Mouse (Mus musculus) embryonic facial prominence, embryonic 11.5 days (tissue): ENCODE results near the gene Tmem212. TPM values are rescaled to one million over a fixed set of nuclear protein-coding genes. Genes with fewer than 3 reads are reported as not detected.

Experiments used
- ATAC-seq: fragments of 200-750 bp; cut with Nextera tagmentation; replicated peaks from 2 replicates; pipeline ENCODE4 v1.8.0; 2017; ENCODE audit warnings: low read depth; ENCODE audit not compliant: insufficient number of reproducible peaks, low FRiP score, low TSS enrichment
- DNase-seq: peaks from one replicate; pipeline ENCODE4 v3.0.0-alpha.2; 2015; ENCODE audit warnings: low spot score
- H3K27ac ChIP-seq: fragments of 300-500 bp; sonication (generic); replicated peaks from 2 replicates; pipeline ENCODE4 v1.5.1; 2014; ENCODE audit warnings: mild to moderate bottlenecking, low read depth, low read length, control low read depth
- H3K27me3 ChIP-seq: fragments of 300-500 bp; sonication (generic); 2 replicates; pipeline ENCODE4 v1.6.1; 2014; ENCODE audit warnings: mild to moderate bottlenecking, low read length, moderate library complexity, mixed read lengths; ENCODE audit not compliant: control insufficient read depth, insufficient read depth
- H3K36me3 ChIP-seq: fragments of 300-500 bp; sonication (generic); replicated peaks from 2 replicates; pipeline ENCODE4 v1.6.1; 2014; ENCODE audit warnings: low read depth, mild to moderate bottlenecking, low read length, moderate library complexity, mixed read lengths; ENCODE audit not compliant: control insufficient read depth, insufficient read depth
- H3K4me1 ChIP-seq: fragments of 300-500 bp; sonication (generic); 2 replicates; pipeline ENCODE4 v1.6.1; 2014; ENCODE audit warnings: low read length, mixed read lengths; ENCODE audit not compliant: control insufficient read depth, insufficient read depth
- H3K4me2 ChIP-seq: fragments of 300-500 bp; sonication (generic); 2 replicates; pipeline ENCODE4 v1.6.1; 2014; ENCODE audit warnings: low read depth, mild to moderate bottlenecking, control low read depth, low read length, moderate library complexity
- H3K4me3 ChIP-seq: fragments of 300-500 bp; sonication (generic); 2 replicates; pipeline ENCODE4 v1.5.1; 2014; ENCODE audit warnings: low read depth, low read length, control low read depth
- H3K9ac ChIP-seq: fragments of 300-500 bp; sonication (generic); replicated peaks from 2 replicates; pipeline ENCODE4 v1.6.1; 2014; ENCODE audit warnings: mild to moderate bottlenecking, control low read depth, low read length
- H3K9me3 ChIP-seq: fragments of 300-500 bp; sonication (generic); replicated peaks from 2 replicates; pipeline ENCODE4 v1.6.1; 2016; ENCODE audit warnings: mild to moderate bottlenecking, low read length, inconsistent platforms, mixed read lengths; ENCODE audit not compliant: control insufficient read depth
- WGBS: fragments of 180-500 bp; shearing (Covaris S2); extraction: QIAGEN DNeasy Blood & Tissue Kit; methylation state at CpG from one replicate; pipeline ENCODE4 v1.1.7; 2014; 5-methylcytosine and 5-hydroxymethylcytosine counted together
- polyA plus RNA-seq: library from polyadenylated mRNA; unstranded; fragments of >200 nt; fragmentation: Nextera tagmentation; extraction: Ambion mirVana; gene quantifications from 2 replicates; pipeline ENCODE4 v1.2.1, GENCODE M21; 2014

Gene Tmem212
- polyA plus RNA-seq, 1 experiment from 2014 or later, result not detected

DNA sequence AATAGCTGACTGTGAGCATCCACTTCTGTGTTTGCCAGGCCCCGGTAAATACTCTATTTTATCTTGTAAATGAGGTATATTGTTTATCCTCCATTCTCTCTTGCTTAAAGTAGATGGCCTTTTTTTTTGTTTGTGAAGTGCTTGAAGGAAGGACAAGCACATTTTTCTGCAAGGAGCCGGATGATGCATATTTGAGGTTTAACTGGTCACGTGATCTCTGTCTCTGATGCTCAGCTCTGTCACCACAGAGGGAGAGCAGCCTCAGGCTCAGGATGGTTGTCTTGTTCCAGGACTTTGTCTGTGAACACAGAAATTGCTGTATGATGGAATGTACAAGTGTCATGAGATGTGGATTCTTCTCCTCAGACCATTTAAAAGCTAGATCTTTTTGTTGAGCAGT is 28.4 kb downstream of the Tmem212 start:
- Histone ChIP-seq H3K27ac (no peak overlapping the region), H3K4me3 (no peak overlapping the region), H3K9ac (no peak overlapping the region), H3K27me3 (no peaks in the 10 kb centered on the region), H3K4me2 (no peak overlapping the region), H3K4me1 (no peaks in the 10 kb centered on the region), H3K36me3 (no peaks in the 10 kb centered on the region), H3K9me3 (no peaks in the 10 kb centered on the region)
- WGBS, result 71% methylated on average over 3 of the region's 3 CpGs
- no peak for ATAC-seq
- DNase-seq, result peak; percentile 20

DNA sequence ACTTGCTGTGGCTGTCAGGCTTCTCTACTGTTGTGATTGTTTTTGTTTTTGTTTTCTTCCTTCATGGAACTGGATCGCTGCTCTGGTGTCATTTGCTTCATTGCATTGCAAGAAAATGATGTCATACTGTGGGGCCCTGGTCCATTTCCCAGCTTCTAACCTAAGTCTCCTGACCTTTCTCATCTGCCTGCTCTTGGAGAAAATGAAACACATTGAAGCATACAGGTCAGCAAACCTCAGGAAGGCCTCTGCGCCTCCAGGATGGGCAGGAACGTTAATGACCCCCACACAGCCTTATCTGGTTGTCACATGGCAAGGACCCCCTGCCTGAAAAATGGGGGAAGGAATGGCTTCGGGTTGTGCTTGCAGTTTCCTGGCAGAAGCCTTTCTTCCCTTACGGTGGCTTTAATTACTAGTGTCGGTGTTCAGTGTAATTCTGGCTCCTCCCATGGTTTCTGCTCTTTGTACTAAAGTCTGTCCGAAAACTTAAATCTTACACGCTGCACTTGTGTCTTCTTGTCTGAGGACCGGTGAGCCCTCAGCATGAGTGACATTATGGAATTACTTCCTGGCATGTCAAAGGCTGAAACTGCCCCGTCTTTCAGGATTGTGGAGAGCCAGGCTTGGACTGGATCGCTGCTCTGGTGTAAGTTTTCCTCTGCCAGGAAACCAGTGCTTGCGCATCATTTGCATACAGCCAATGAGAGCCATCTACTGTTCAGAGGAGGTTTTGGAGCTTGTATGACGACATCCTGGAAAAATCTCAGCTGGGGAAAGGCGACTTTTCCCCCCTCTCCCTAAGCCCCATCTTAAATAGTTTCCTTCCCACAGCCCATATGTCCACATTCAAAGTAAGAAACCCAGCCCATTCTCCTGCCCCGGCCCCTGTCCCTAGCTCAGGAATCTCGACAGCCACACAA is 33.1 kb downstream of the Tmem212 start:
- Histone ChIP-seq H3K4me3 (no peak overlapping the region), H3K4me2 (peak overlapping the region; percentile 22), H3K9ac (peak overlapping the region; percentile 1), H3K4me1 (no peaks in the 10 kb centered on the region; the same call in 1 of the 2 replicates), H3K27ac (peak overlapping the region; percentile 64), H3K36me3 (no peaks in the 10 kb centered on the region), H3K9me3 (no peaks in the 10 kb centered on the region), H3K27me3 (no peaks in the 10 kb centered on the region)
- peak; percentile 91 for DNase-seq
- ATAC-seq, result peak; percentile 91
- 4% methylated on average over 16 of the region's 16 CpGs for WGBS

DNA sequence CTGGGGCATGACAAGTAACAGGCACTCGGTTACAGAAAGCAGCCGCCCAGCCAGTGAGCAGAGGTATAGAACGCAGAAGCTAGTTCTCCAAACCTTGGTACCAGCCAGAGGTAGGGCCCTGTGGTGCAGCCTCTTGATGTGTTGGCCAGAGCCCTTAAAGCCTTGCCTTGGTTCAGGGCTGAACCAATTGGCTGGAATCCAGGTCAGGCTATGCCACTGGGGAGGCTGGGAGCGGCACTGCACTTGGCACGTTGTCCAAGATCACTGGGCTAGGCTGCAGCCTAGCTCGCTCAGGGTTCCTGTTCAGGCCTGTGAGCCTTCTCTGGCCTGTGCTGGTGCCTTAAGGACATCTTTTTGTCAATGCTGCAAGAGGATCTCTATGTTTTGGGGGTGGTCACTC is 34.6 kb downstream of the Tmem212 start:
- Histone ChIP-seq H3K4me2 (no peak overlapping the region), H3K27ac (no peak overlapping the region), H3K36me3 (no peaks in the 10 kb centered on the region), H3K4me1 (no peaks in the 10 kb centered on the region; the same call in 1 of the 2 replicates), H3K9me3 (no peaks in the 10 kb centered on the region), H3K9ac (no peak overlapping the region), H3K4me3 (no peak overlapping the region), H3K27me3 (no peaks in the 10 kb centered on the region)
- WGBS, result 86% methylated on average over 6 of the region's 6 CpGs
- ATAC-seq, result no peak
- no peak for DNase-seq

DNA sequence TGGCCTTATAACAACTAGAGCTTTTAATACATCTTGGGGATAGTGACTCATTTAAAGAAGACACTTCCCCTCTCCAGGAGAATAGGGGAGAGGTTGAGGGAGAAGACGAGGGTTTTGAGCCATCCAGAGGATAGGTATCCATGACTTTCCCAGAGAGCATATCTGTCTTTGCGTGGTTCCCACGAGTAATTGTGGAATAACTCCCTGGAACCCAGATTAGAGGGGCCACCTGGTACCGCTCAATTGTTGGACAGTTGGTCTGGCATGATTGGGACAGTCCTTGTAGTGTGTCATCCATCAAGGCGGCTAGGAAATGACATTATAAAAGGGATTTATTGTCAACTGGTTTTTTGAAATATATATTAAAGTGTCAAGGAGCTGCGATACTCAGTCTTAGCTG is 35.1 kb downstream of the Tmem212 start:
- Histone ChIP-seq H3K36me3 (no peaks in the 10 kb centered on the region), H3K4me1 (no peaks in the 10 kb centered on the region; the same call in 1 of the 2 replicates), H3K27ac (no peak overlapping the region), H3K27me3 (no peaks in the 10 kb centered on the region), H3K9ac (no peak overlapping the region), H3K4me3 (no peak overlapping the region), H3K9me3 (no peaks in the 10 kb centered on the region), H3K4me2 (no peak overlapping the region)
- ATAC-seq (no peak), DNase-seq (no peak)
- 87% methylated on average over 6 of the region's 6 CpGs for WGBS

DNA sequence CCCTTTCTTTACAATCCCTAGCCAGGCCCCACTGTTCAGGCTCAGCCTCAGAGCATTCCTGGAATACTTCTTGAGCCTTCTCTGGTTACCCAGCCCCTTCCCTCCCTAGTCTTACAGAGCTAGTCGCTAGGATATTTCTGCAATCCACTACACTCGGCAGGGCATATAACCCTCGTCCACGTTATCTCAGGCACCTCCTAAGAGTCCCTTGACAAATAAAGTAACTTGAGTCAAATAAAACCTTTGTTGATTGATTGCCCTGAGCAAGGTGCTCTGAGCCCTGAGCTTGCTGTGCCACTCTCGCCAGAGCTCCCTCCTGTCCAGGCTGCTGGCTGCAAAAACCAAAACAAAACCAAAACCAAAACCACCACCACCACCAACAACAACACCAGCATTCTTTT is 37.0 kb downstream of the Tmem212 start:
- Histone ChIP-seq H3K27me3 (no peaks in the 10 kb centered on the region), H3K4me3 (no peak overlapping the region), H3K27ac (0 out of 2 replicates have a peak overlapping the region, but pooled peaks have one; percentile 4), H3K36me3 (no peaks in the 10 kb centered on the region), H3K4me2 (no peak overlapping the region), H3K9ac (no peak overlapping the region; the same call in 1 of the 2 replicates), H3K4me1 (no peaks in the 10 kb centered on the region; the same call in 1 of the 2 replicates), H3K9me3 (no peaks in the 10 kb centered on the region)
- peak; percentile 76 for DNase-seq
- 6% methylated on average over 5 of the region's 5 CpGs for WGBS
- ATAC-seq, result no peak; the same call in 1 of the 2 replicates

DNA sequence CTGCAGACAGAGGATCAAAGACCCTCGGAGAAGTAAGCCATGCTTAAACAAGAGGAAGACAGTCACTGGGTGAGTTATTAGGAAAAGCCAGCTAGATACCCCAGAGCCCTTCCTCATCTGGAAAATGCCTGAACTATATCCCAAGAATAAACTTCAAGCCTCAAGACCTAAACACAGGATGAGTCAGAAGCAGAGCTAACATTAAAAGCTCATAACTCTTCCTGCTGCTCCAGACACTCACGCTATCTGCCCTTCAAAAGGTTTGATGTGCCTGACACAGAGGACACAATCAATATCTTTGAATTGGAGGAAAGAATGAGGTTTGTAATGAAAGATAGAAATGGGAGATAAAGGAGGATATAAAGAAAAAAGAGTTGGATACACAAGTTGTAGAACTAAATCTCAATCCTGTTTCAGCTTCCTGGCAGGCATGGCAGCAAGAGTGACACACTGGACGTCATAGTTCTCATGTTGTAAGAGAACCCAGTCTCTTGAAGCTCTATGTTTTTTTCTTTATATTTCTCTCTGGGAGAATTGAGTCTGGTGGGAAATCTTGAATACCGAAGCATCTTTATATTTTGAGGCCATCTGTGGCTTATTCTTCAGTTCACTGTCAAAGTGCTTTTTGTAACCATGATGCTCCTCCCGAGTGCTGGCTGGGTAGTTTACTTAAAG is 37.6 kb downstream of the Tmem212 start:
- no peak overlapping the region for H3K4me2 ChIP-seq
- no peaks in the 10 kb centered on the region for H3K9me3 ChIP-seq
- no peak overlapping the region for H3K4me3 ChIP-seq
- no peaks in the 10 kb centered on the region for H3K27me3 ChIP-seq
- 49% methylated on average over 5 of the region's 5 CpGs for WGBS
- no peaks in the 10 kb centered on the region; the same call in 1 of the 2 replicates for H3K4me1 ChIP-seq
- H3K27ac ChIP-seq, result 0 out of 2 replicates have a peak overlapping the region, but pooled peaks have one; percentile 4
- H3K9ac ChIP-seq, result no peak overlapping the region
- DNase-seq, result no peak
- no peak for ATAC-seq
- H3K36me3 ChIP-seq, result no peaks in the 10 kb centered on the region

DNA sequence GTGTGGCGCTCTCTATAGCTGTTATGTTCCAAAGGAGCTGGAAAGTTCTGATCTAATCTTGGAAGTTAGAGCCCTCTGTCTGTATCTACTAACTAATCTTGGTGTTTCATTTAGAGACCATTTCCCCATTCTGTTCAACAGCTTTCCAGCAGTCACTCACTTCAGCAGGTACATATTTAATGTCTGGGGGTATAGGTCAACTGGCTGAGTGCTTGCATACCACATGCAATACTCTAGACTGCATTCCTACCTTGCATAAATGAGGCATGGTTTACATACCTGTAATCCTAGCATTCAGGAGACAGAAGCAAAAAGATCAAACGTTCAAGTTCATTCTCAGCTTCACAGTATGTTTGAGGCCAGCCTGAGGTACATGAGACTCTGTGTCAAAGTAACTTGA is 39.9 kb downstream of the Tmem212 start:
- no peaks in the 10 kb centered on the region for H3K36me3 ChIP-seq
- H3K4me3 ChIP-seq, result no peak overlapping the region
- DNase-seq (no peak), ATAC-seq (no peak)
- H3K9ac ChIP-seq, result no peak overlapping the region
- no peaks in the 10 kb centered on the region for H3K4me1 ChIP-seq
- no peak overlapping the region for H3K27ac ChIP-seq
- no peaks in the 10 kb centered on the region for H3K9me3 ChIP-seq
- H3K4me2 ChIP-seq, result no peak overlapping the region
- 78% methylated on average over 2 of the region's 2 CpGs for WGBS
- no peaks in the 10 kb centered on the region for H3K27me3 ChIP-seq
